Mouse (Mus musculus) hematopoietic multipotent progenitor cell, adult 10-12 weeks (in vitro differentiated cells): ENCODE results near the gene Gins2. TPM values are rescaled to one million over a fixed set of nuclear protein-coding genes. Genes with fewer than 3 reads are reported as not detected.

ENCODE experiments used
- polyA plus RNA-seq: library from polyadenylated mRNA; stranded (reverse); fragments of >175 nt; gene quantifications from 2 replicates; pipeline ENCODE4 v1.2.3, GENCODE M21; 2012; ENCODE audit warnings: low replicate concordance

Gins2 gene
- 3.3 and 19.5 TPM in 2 replicates for polyA plus RNA-seq

DNA sequence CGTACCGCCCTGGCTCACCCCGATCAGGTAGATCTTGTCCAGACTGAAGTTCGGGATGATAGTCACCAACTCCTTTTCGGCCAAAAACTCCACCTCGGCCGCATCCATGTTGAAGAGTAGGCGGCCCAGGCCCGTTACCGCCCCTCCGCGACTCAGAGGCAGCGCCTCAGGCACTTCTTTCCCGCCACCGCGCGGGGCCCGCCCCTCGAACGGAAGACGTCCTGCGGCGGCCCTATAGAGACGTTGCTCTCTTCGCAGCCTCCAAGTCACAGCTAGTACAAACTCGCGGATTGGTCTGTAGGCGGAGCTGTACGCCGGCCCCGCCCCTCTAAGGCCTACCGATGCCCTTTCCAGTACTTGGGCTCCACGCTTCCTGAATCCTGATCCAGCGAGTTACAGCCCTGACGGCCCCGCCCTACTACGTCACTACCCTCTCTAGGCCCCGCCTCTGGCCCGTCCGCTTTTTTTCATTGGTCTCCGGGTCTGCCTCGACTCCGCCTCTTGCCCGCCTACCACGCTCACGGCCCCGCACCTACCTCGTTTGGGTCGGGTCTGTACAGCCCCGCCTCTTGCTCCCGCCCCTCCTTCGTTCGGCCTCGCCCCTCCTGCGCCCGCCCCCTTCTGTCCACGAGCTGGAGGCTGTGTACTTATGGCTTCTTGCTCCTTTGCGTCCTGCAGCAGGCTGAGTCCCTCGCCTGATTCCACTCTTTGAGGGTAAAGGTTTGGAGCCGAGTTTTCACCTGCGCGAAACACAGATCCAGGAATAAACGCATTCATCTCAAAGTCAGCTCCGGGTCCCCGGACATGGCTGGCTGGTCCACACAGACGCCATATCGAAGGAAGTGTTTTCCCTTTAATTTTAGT lies at the start of gene Gins2:
TSS of gene Gins2 (minus strand) at position 397 of the 864 bp plus-strand sequence.

Other genes with a start within 250 kb of the Gins2 start
- 1.6 and 1.7 TPM in 2 replicates for gene 1190005I06Rik, start 58.3 kb upstream of the Gins2 start, polyA plus RNA-seq
- 0.48 and 2.4 TPM in 2 replicates for gene Gm27021, start 78.8 kb upstream of the Gins2 start, polyA plus RNA-seq
- 152 and 167 TPM in 2 replicates for gene Cox4i1, start 78.9 kb upstream of the Gins2 start, polyA plus RNA-seq
- 48.8 and 91.3 TPM in 2 replicates for gene Emc8, start 79.3 kb upstream of the Gins2 start, polyA plus RNA-seq
- gene Irf8, start 147.1 kb upstream of the Gins2 start, polyA plus RNA-seq: 468 and 1,432 TPM in 2 replicates